Mouse (Mus musculus): ENCODE results near the gene Mfsd4a.

GRCm38 (mm10) chr1:132028413-132028812 lies 39.4 kb downstream of the Mfsd4a start:
- TF ChIP-seq CTCF (conservative IDR thresholded peaks at IDR 0.05; ENCODE audit: low read length), result no peak
- TF ChIP-seq NANOG (IDR thresholded peaks at IDR 0.05; ENCODE audit: borderline replicate concordance, low read length), result no peak
- no peak for TF ChIP-seq POU5F1 (IDR thresholded peaks at IDR 0.05; ENCODE audit: borderline replicate concordance, low read length)

Data from E14TG2a.4 (cell line).